Mouse (Mus musculus) ES-Bruce4 (cell line): ENCODE measurements at regions not wholly inside any gene's neighbourhood (a gene's known extent, or its start where the extent isn't known, plus 50 kb on each side); places are given as distances from the start of the nearest gene placed in this dataset.

Experiments used
- H3K27ac ChIP-seq: 2 replicates; pipeline ENCODE4 v1.5.1; 2012; ENCODE audit warnings: low read length, inconsistent platforms; ENCODE audit not compliant: insufficient read depth
- H3K27me3 ChIP-seq: 2 replicates; pipeline ENCODE4 v1.6.1; 2012; ENCODE audit warnings: mild to moderate bottlenecking, low read length, inconsistent platforms; ENCODE audit not compliant: control insufficient read depth, poor library complexity, insufficient read depth, severe bottlenecking
- H3K36me3 ChIP-seq: 2 replicates; pipeline ENCODE4 v1.6.1; 2012; ENCODE audit warnings: inconsistent platforms, mild to moderate bottlenecking, low read length, moderate library complexity; ENCODE audit not compliant: control insufficient read depth, poor library complexity, insufficient read depth, severe bottlenecking
- H3K4me1 ChIP-seq: one replicate; pipeline ENCODE4 v1.8.1; 2011; ENCODE audit warnings: low read length; ENCODE audit not compliant: control insufficient read depth, insufficient read depth
- H3K4me3 ChIP-seq: 2 replicates; pipeline ENCODE4 v1.5.1; 2011; ENCODE audit warnings: low read depth, mild to moderate bottlenecking, low read length
- H3K9ac ChIP-seq: 2 replicates; pipeline ENCODE4 v1.6.1; 2012; ENCODE audit warnings: low read depth, mild to moderate bottlenecking, inconsistent platforms; ENCODE audit not compliant: poor library complexity, severe bottlenecking
- H3K9me3 ChIP-seq: replicated peaks from 2 replicates; pipeline ENCODE4 v1.6.1; 2012; ENCODE audit warnings: mild to moderate bottlenecking, low read length, inconsistent platforms; ENCODE audit not compliant: control insufficient read depth, poor library complexity, insufficient read depth, severe bottlenecking
- CTCF ChIP-seq: IDR thresholded peaks from one replicate; pipeline ENCODE4 v1.8.1; 2011; ENCODE audit warnings: low read depth, low read length
- EP300 ChIP-seq: IDR thresholded peaks from 2 replicates; pipeline ENCODE4 v1.6.1; 2011; ENCODE audit warnings: low read depth, low read length; ENCODE audit not compliant: insufficient read depth
- POLR2A ChIP-seq: IDR thresholded peaks from one replicate; pipeline ENCODE4 v1.8.1; 2011; ENCODE audit warnings: low read length; ENCODE audit not compliant: insufficient read depth

DNA sequence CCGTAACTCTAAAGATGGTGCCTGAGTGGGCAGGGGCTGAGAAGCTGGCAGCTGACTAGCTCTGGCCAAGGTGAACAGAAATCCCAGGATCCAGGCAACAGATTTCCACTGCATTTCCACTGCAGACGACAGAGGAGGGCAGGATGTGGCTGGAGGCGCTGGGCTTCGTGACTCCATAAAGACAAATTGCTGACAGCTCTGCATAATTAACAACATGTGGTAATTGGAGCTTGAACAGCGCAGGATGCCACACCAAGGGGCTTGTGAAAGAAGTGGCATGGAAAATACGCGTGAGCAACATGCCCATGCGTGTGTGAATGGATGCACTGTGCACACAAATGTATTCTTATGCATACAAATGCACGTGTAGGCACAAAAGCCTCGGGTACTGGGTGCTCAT, 341.5 kb downstream of the Mroh4 start:
- TF ChIP-seq EP300 (no peak), CTCF (no peak), POLR2A (no peak)
- Histone ChIP-seq H3K36me3 (no peaks in the 10 kb centered on the region), H3K27me3 (no peaks in the 10 kb centered on the region), H3K27ac (no peak overlapping the region), H3K9ac (no peak overlapping the region), H3K4me1 (no peaks in the 10 kb centered on the region), H3K4me3 (no peak overlapping the region), H3K9me3 (no peaks in the 10 kb centered on the region)

DNA sequence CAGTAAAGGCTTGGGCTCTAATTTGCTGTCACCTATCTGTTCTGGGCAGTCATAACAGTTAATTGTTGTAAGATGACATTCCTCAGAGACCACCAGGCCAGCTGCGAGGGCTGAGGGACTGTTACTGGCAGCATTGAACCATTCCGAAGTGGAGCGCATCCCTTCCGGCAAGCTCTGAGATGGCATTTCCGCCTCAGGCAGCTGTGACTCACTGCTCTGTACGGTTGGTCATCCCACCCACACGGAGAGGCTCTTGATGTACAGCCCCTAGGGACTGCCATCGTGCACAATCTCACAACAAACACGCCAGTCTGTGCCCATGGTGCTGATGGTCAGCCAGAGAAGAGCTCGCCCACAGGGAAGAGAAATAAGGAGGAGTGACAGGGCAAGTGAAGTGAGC, 342.0 kb downstream of the Mroh4 start:
- H3K9me3 ChIP-seq: no peaks in the 10 kb centered on the region
- no peak overlapping the region for H3K27ac ChIP-seq
- H3K9ac ChIP-seq: no peak overlapping the region
- H3K36me3 ChIP-seq: no peaks in the 10 kb centered on the region
- H3K27me3 ChIP-seq: no peaks in the 10 kb centered on the region
- no peaks in the 10 kb centered on the region for H3K4me1 ChIP-seq
- H3K4me3 ChIP-seq: no peak overlapping the region
- TF ChIP-seq CTCF: no peak
- no peak for TF ChIP-seq EP300
- no peak for TF ChIP-seq POLR2A

DNA sequence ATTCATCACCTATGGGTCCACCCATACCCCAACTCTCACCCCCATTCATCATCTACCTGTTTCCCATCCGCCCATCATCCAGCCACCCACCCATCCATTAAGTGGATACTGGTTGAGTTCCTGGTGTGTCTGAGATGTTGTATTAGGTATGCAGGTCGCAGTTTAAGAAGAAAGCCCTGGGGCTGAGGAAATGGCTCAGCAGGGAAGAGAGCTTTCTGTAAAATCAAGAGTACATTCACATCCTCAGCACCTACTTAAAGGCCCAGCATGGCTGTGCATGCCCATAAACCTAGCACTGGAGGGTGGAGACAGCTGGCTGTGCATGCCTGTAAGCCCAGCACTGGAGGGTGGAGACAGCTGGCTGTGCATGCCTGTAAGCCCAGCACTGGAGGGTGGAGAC, 348.7 kb downstream of the Mroh4 start:
- Histone ChIP-seq H3K27me3 (no peaks in the 10 kb centered on the region), H3K27ac (no peak overlapping the region), H3K4me3 (no peak overlapping the region), H3K9me3 (no peaks in the 10 kb centered on the region), H3K4me1 (no peaks in the 10 kb centered on the region), H3K9ac (no peak overlapping the region), H3K36me3 (no peaks in the 10 kb centered on the region)
- TF ChIP-seq POLR2A: no peak
- no peak for TF ChIP-seq EP300
- no peak for TF ChIP-seq CTCF

DNA sequence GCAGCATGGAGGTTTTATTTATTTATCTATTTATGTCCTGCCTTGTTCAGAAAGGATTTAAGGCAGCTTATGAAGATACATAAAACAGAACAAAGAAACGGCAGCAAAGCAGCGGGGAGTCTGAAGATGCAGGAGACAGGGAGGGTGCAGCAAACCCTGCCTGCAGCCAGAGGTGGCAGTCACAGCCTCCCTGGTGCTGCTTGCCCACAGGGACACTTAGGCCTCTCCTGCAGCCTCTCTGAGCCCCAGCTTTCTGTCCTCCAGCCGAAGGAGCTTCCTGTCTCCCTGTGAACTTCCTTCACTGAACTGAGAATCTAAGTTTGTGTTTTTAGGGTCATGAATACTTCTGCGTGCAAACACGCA, 353.0 kb downstream of the Mroh4 start:
- Histone ChIP-seq H3K27me3 (no peaks in the 10 kb centered on the region), H3K36me3 (no peaks in the 10 kb centered on the region), H3K27ac (no peak overlapping the region), H3K9ac (no peak overlapping the region), H3K9me3 (no peaks in the 10 kb centered on the region), H3K4me3 (no peak overlapping the region), H3K4me1 (no peaks in the 10 kb centered on the region)
- TF ChIP-seq CTCF: no peak
- TF ChIP-seq POLR2A: no peak
- TF ChIP-seq EP300: no peak

DNA sequence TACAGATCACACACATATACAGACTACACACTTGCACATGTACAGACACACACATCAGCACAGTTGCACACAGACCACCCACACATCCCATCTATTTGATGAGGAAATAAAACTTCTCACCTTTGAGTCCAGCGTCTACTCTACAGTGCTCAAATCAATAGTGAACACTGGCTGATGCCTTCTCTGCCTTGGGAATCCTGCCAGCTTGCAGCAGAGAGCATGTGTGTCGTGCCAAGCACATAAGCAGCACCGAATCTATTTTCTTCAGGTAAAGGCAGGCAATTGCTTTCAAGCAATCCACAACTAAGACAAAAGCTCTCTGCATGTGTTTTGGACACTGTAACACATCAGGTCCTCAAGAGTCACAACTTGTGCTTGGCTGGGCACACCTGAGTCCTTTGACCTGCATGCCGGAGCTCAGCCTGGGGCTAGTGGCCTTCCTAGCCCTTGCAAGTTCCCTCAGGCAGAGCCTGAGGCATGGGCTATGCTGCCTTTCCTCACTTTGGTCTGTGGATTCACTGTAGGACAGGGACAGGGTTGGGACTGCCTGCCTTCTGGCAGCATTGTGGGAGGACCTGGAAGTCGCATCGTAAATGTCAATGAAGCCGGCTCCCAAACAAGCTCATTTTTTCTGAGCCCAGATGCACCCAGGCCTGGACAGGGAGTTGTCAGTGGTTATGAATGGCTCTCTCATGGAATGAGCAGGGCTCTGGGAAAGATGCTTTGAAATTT, 353.5 kb downstream of the Mroh4 start:
- H3K36me3 ChIP-seq: no peaks in the 10 kb centered on the region
- no peak overlapping the region for H3K4me3 ChIP-seq
- no peaks in the 10 kb centered on the region for H3K4me1 ChIP-seq
- TF ChIP-seq EP300 (no peak), POLR2A (no peak), CTCF (no peak)
- H3K9me3 ChIP-seq: no peaks in the 10 kb centered on the region
- H3K27me3 ChIP-seq: no peaks in the 10 kb centered on the region
- no peak overlapping the region for H3K27ac ChIP-seq
- H3K9ac ChIP-seq: no peak overlapping the region

DNA sequence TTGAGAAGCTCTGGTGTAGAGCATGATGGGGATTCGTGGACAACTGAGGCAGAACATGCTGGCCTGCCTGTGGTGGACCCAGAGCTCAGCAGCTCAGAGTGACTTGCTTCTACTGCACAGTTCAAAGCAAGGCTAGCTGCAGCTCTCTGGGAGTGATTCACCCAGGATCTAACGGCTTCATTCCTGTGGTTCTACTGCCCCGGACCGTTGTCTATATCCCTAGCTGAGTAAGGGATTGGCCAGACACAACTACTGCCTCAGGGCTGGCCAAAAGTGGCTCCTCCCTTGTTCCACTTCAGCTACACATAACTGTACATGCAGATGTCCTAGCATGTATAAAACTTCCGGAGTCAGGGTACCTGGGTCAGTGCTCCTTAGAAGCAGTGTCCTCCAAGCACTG, 361.7 kb downstream of the Mroh4 start:
- TF ChIP-seq EP300 (no peak), CTCF (no peak), POLR2A (no peak)
- Histone ChIP-seq H3K4me3 (no peak overlapping the region), H3K27me3 (no peaks in the 10 kb centered on the region), H3K9ac (no peak overlapping the region), H3K9me3 (no peaks in the 10 kb centered on the region), H3K27ac (no peak overlapping the region), H3K4me1 (no peaks in the 10 kb centered on the region), H3K36me3 (no peaks in the 10 kb centered on the region)
